Mouse (Mus musculus): ENCODE measurements around the gene Aldh2.

DNA sequence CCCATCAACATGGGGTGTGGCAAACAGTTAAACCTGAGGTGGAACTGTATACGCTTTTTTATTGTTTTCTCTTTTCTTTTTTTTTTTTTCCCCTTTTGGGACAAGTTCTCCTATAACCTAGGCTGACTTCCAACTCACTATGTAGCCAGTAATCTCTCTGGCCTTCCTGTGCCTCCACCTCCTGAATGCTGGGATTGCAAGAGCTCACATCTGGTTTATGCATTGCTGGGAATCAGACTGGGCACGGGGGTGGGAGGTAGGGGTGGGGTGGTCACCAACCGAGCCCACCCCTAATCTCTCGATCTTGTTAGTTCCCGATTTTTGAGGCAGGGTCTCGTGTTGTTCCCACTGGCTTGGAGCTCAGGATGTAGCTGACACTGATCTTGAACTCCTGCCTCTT lies 3.7 kb downstream of the Aldh2 start:
- TF ChIP-seq POLR2A (IDR thresholded peaks at IDR 0.05; ENCODE audit: low read depth, low read length), result no peak
- no peak for TF ChIP-seq CTCF (conservative IDR thresholded peaks at IDR 0.05; ENCODE audit: insufficient read depth, insufficient read length, low read depth, low read length)

All from kidney, adult 2 months (tissue).